Mouse (Mus musculus): ENCODE data around the gene Atxn3. TPM values are rescaled to one million over a fixed set of nuclear protein-coding genes. Genes with fewer than 3 reads are reported as not detected.
A peak's percentile ranks its signal among the peaks of the same experiment; 100 is the strongest.

The Atxn3 gene
- 12.8 and 14.0 TPM in 2 replicates for polyA plus RNA-seq (2015; fragmentation: Nextera tagmentation; extraction: Ambion mirVana)

- peak within 1 kb of the TSS; percentile 93 for H3K4me3 ChIP-seq
- peak within 1 kb of the TSS; percentile 84 for H3K9ac ChIP-seq (replicated peaks)
- no peaks in the 10 kb centered on the region for H3K36me3 ChIP-seq
- no peaks in the 10 kb centered on the region for H3K27me3 ChIP-seq
- peak within 1 kb of the TSS; percentile 64 for H3K4me2 ChIP-seq (replicated peaks)
- peak; percentile 98 for ATAC-seq (replicated peaks)
- no peaks in the 10 kb centered on the region for H3K9me3 ChIP-seq
- under 1% methylated on average over 54 of the region's 54 CpGs for WGBS
- H3K27ac ChIP-seq (replicated peaks), result peak within 1 kb of the TSS; percentile 78
- H3K4me1 ChIP-seq, result peaks cover 19% of the 10 kb centered on the region
Measured at GRCm38 (mm10) chr12:101957942-101958544, at the start of gene Atxn3. Gene Atxn3, minus strand, starts transcription at chr12:101958246.

GRCm38 (mm10) chr12:102000785-102001184 is 42.7 kb upstream of the Atxn3 start:
- Histone ChIP-seq H3K27me3 (no peaks in the 10 kb centered on the region), H3K9ac (replicated peaks) (no peak overlapping the region), H3K4me2 (replicated peaks) (no peak overlapping the region), H3K4me3 (no peak overlapping the region), H3K27ac (replicated peaks) (no peak overlapping the region), H3K36me3 (peaks cover 80% of the 10 kb centered on the region), H3K9me3 (no peaks in the 10 kb centered on the region), H3K4me1 (no peaks in the 10 kb centered on the region)
- 95% methylated on average over 11 of the region's 11 CpGs for WGBS
- no peak for ATAC-seq (replicated peaks)

- Histone ChIP-seq H3K9me3 (no peaks in the 10 kb centered on the region), H3K36me3 (peaks cover 73% of the 10 kb centered on the region), H3K27me3 (no peaks in the 10 kb centered on the region), H3K4me2 (replicated peaks) (no peak overlapping the region), H3K27ac (replicated peaks) (no peak overlapping the region), H3K9ac (replicated peaks) (no peak overlapping the region), H3K4me3 (no peak overlapping the region), H3K4me1 (no peaks in the 10 kb centered on the region)
- ATAC-seq (replicated peaks), result no peak
- 96% methylated on average over 5 of the region's 5 CpGs for WGBS
Measured at GRCm38 (mm10) chr12:101998929-101999328, 40.9 kb upstream of the Atxn3 start.

GRCm38 (mm10) chr12:101994576-101995467 is 36.8 kb upstream of the Atxn3 start:
- Histone ChIP-seq H3K9me3 (no peaks in the 10 kb centered on the region), H3K9ac (replicated peaks) (no peak overlapping the region), H3K4me3 (no peak overlapping the region), H3K36me3 (peaks cover 72% of the 10 kb centered on the region), H3K4me2 (replicated peaks) (no peak overlapping the region), H3K27me3 (no peaks in the 10 kb centered on the region), H3K27ac (replicated peaks) (no peak overlapping the region), H3K4me1 (no peaks in the 10 kb centered on the region)
- ATAC-seq (replicated peaks), result no peak
- 95% methylated on average over 8 of the region's 8 CpGs for WGBS

- Histone ChIP-seq H3K4me2 (replicated peaks) (no peak overlapping the region), H3K27me3 (no peaks in the 10 kb centered on the region), H3K4me3 (no peak overlapping the region), H3K27ac (replicated peaks) (no peak overlapping the region), H3K36me3 (peaks cover 79% of the 10 kb centered on the region), H3K4me1 (no peaks in the 10 kb centered on the region), H3K9ac (replicated peaks) (no peak overlapping the region), H3K9me3 (no peaks in the 10 kb centered on the region)
- WGBS, result 93% methylated on average over 6 of the region's 6 CpGs
- no peak for ATAC-seq (replicated peaks)
Measured at GRCm38 (mm10) chr12:101987659-101988058, 29.6 kb upstream of the Atxn3 start.

GRCm38 (mm10) chr12:101985110-101985509 is 27.1 kb upstream of the Atxn3 start:
- H3K27me3 ChIP-seq, result no peaks in the 10 kb centered on the region
- 60% methylated on average over 3 of the region's 3 CpGs for WGBS
- ATAC-seq (replicated peaks), result no peak
- H3K9me3 ChIP-seq, result no peaks in the 10 kb centered on the region
- H3K4me2 ChIP-seq (replicated peaks), result no peak overlapping the region
- no peak overlapping the region for H3K9ac ChIP-seq (replicated peaks)
- no peaks in the 10 kb centered on the region for H3K4me1 ChIP-seq
- no peak overlapping the region for H3K4me3 ChIP-seq
- no peak overlapping the region for H3K27ac ChIP-seq (replicated peaks)
- H3K36me3 ChIP-seq, result peaks cover 58% of the 10 kb centered on the region

GRCm38 (mm10) chr12:101982977-101983376 is 24.9 kb upstream of the Atxn3 start:
- no peaks in the 10 kb centered on the region for H3K4me1 ChIP-seq
- H3K27me3 ChIP-seq, result no peaks in the 10 kb centered on the region
- no peak overlapping the region for H3K27ac ChIP-seq (replicated peaks)
- no peak overlapping the region for H3K4me2 ChIP-seq (replicated peaks)
- 92% methylated on average over 9 of the region's 9 CpGs for WGBS
- no peak overlapping the region for H3K4me3 ChIP-seq
- ATAC-seq (replicated peaks), result no peak
- H3K9me3 ChIP-seq, result no peaks in the 10 kb centered on the region
- no peak overlapping the region for H3K9ac ChIP-seq (replicated peaks)
- peaks cover 39% of the 10 kb centered on the region for H3K36me3 ChIP-seq

GRCm38 (mm10) chr12:101981559-101981958 is 23.5 kb upstream of the Atxn3 start:
- H3K9ac ChIP-seq (replicated peaks), result no peak overlapping the region
- no peak overlapping the region for H3K27ac ChIP-seq (replicated peaks)
- H3K9me3 ChIP-seq, result no peaks in the 10 kb centered on the region
- 95% methylated on average over 2 of the region's 2 CpGs for WGBS
- H3K36me3 ChIP-seq, result peaks cover 29% of the 10 kb centered on the region
- H3K4me1 ChIP-seq, result peaks cover 11% of the 10 kb centered on the region
- no peaks in the 10 kb centered on the region for H3K27me3 ChIP-seq
- no peak overlapping the region for H3K4me2 ChIP-seq (replicated peaks)
- no peak for ATAC-seq (replicated peaks)
- H3K4me3 ChIP-seq, result no peak overlapping the region

- H3K36me3 ChIP-seq, result peaks cover 24% of the 10 kb centered on the region
- H3K4me2 ChIP-seq (replicated peaks), result no peak overlapping the region
- no peak for ATAC-seq (replicated peaks)
- peaks cover 13% of the 10 kb centered on the region for H3K4me1 ChIP-seq
- WGBS, result 77% methylated on average over 5 of the region's 5 CpGs
- H3K9ac ChIP-seq (replicated peaks), result no peak overlapping the region
- H3K27me3 ChIP-seq, result no peaks in the 10 kb centered on the region
- H3K9me3 ChIP-seq, result no peaks in the 10 kb centered on the region
- H3K4me3 ChIP-seq, result no peak overlapping the region
- H3K27ac ChIP-seq (replicated peaks), result no peak overlapping the region
Measured at GRCm38 (mm10) chr12:101980266-101980665, 22.2 kb upstream of the Atxn3 start.

GRCm38 (mm10) chr12:101979213-101979750 is 21.2 kb upstream of the Atxn3 start:
- H3K27ac ChIP-seq (replicated peaks), result no peak overlapping the region
- H3K36me3 ChIP-seq, result peaks cover 18% of the 10 kb centered on the region
- 93% methylated on average over 8 of the region's 8 CpGs for WGBS
- ATAC-seq (replicated peaks), result no peak
- H3K27me3 ChIP-seq, result no peaks in the 10 kb centered on the region
- H3K9me3 ChIP-seq, result no peaks in the 10 kb centered on the region
- no peak overlapping the region for H3K9ac ChIP-seq (replicated peaks)
- peaks cover 20% of the 10 kb centered on the region for H3K4me1 ChIP-seq
- H3K4me2 ChIP-seq (replicated peaks), result no peak overlapping the region
- no peak overlapping the region for H3K4me3 ChIP-seq

GRCm38 (mm10) chr12:101978588-101978987 is 20.5 kb upstream of the Atxn3 start:
- H3K27ac ChIP-seq (replicated peaks), result no peak overlapping the region
- ATAC-seq (replicated peaks), result no peak
- H3K4me2 ChIP-seq (replicated peaks), result no peak overlapping the region
- H3K9ac ChIP-seq (replicated peaks), result no peak overlapping the region
- H3K27me3 ChIP-seq, result no peaks in the 10 kb centered on the region
- H3K4me3 ChIP-seq, result no peak overlapping the region
- H3K36me3 ChIP-seq, result peaks cover 12% of the 10 kb centered on the region
- H3K4me1 ChIP-seq, result peaks cover 23% of the 10 kb centered on the region
- 94% methylated on average over 1 of the region's 1 CpGs for WGBS
- no peaks in the 10 kb centered on the region for H3K9me3 ChIP-seq

GRCm38 (mm10) chr12:101978162-101978561 is 20.1 kb upstream of the Atxn3 start:
- Histone ChIP-seq H3K9me3 (no peaks in the 10 kb centered on the region), H3K4me2 (replicated peaks) (no peak overlapping the region), H3K36me3 (peaks cover 8% of the 10 kb centered on the region), H3K4me3 (no peak overlapping the region), H3K4me1 (peaks cover 23% of the 10 kb centered on the region), H3K27me3 (no peaks in the 10 kb centered on the region), H3K27ac (replicated peaks) (no peak overlapping the region), H3K9ac (replicated peaks) (no peak overlapping the region)
- WGBS, result 90% methylated on average over 5 of the region's 5 CpGs
- no peak for ATAC-seq (replicated peaks)
